Mouse (Mus musculus) stomach, postnatal 0 days (tissue): ENCODE data around the gene Hsbp1.

ENCODE experiments used
- CTCF ChIP-seq: IDR thresholded peaks from 2 replicates; pipeline ENCODE4 v1.5.1; 2016; ENCODE audit warnings: antibody characterized with exemption, low read depth, mild to moderate bottlenecking, moderate library complexity
- EP300 ChIP-seq: optimal IDR thresholded peaks from 2 replicates; pipeline ENCODE3; 2016; ENCODE audit warnings: antibody characterized with exemption

DNA sequence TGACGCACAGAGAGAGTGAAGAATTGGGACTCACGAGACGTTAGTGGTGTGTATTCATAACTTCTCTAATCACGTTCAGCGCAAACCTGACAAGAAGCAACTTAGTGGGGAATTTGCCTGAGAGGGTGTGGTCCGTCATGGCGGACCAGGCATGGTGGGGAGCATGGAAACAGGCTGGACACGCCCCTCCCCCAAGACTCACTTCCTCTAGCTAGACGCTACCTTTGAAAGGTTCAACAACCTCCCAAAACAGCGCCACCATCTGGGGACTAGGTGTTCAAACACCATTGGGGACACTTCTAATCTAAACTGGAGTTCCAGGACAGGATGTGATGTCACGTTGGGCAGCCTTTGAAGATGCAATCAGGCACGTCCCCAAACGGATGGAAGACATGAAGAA lies 48.8 kb upstream of the Hsbp1 start:
- peak; percentile 22 for TF ChIP-seq CTCF
- TF ChIP-seq EP300, result no peak
